Mouse (Mus musculus) hindbrain, embryonic 16.5 days (tissue): ENCODE measurements around the gene Wdr41. TPM values are rescaled to one million over a fixed set of nuclear protein-coding genes. Genes with fewer than 3 reads are reported as not detected.

Experiments used
- ATAC-seq: fragments of 200-750 bp; cut with Nextera tagmentation; 2 replicates; pipeline ENCODE4 v1.8.0; 2017; ENCODE audit warnings: moderate TSS enrichment, moderate library complexity
- H3K27ac ChIP-seq: fragments of 300-500 bp; sonication (generic); 2 replicates; pipeline ENCODE4 v1.5.1; 2014; ENCODE audit warnings: low read depth, mild to moderate bottlenecking, control low read depth, low read length, moderate library complexity
- H3K27me3 ChIP-seq: fragments of 300-500 bp; sonication (generic); replicated peaks from 2 replicates; pipeline ENCODE4 v1.6.1; 2014; ENCODE audit warnings: low read length; ENCODE audit not compliant: control insufficient read depth, insufficient read depth
- H3K36me3 ChIP-seq: fragments of 300-500 bp; sonication (generic); 2 replicates; pipeline ENCODE4 v1.6.1; 2014; ENCODE audit warnings: mild to moderate bottlenecking, low read length, moderate library complexity, mixed read lengths; ENCODE audit not compliant: control insufficient read depth, insufficient read depth
- H3K4me1 ChIP-seq: fragments of 300-500 bp; sonication (generic); 2 replicates; pipeline ENCODE4 v1.6.1; 2014; ENCODE audit warnings: low read depth, low read length; ENCODE audit not compliant: control insufficient read depth, insufficient read depth
- H3K4me2 ChIP-seq: fragments of 300-500 bp; sonication (generic); 2 replicates; pipeline ENCODE4 v1.6.1; 2014; ENCODE audit warnings: mild to moderate bottlenecking, low read length, control low read depth, moderate library complexity
- H3K4me3 ChIP-seq: fragments of 300-500 bp; sonication (generic); 2 replicates; pipeline ENCODE4 v1.5.1; 2014; ENCODE audit warnings: mild to moderate bottlenecking, low read length, control low read depth, moderate library complexity
- H3K9ac ChIP-seq: fragments of 300-500 bp; sonication (generic); 2 replicates; pipeline ENCODE4 v1.6.1; 2014; ENCODE audit warnings: low read depth, mild to moderate bottlenecking, control low read depth, low read length, moderate library complexity
- H3K9me3 ChIP-seq: fragments of 300-500 bp; sonication (generic); 2 replicates; pipeline ENCODE4 v1.6.1; 2014; ENCODE audit warnings: mild to moderate bottlenecking, low read length, moderate library complexity; ENCODE audit not compliant: control insufficient read depth
- WGBS: fragments of 180-500 bp; shearing (Covaris S2); extraction: QIAGEN DNeasy Blood & Tissue Kit; methylation state at CpG from one replicate; pipeline ENCODE4 v1.1.7; 2014; 5-methylcytosine and 5-hydroxymethylcytosine counted together
- polyA plus RNA-seq: library from polyadenylated mRNA; unstranded; fragments of >200 nt; fragmentation: Nextera tagmentation; extraction: Ambion mirVana; gene quantifications from 2 replicates; pipeline ENCODE4 v1.2.1, GENCODE M21; 2015

The Wdr41 gene
- polyA plus RNA-seq, 1 experiment from 2014 or later, result 28.0 TPM

DNA sequence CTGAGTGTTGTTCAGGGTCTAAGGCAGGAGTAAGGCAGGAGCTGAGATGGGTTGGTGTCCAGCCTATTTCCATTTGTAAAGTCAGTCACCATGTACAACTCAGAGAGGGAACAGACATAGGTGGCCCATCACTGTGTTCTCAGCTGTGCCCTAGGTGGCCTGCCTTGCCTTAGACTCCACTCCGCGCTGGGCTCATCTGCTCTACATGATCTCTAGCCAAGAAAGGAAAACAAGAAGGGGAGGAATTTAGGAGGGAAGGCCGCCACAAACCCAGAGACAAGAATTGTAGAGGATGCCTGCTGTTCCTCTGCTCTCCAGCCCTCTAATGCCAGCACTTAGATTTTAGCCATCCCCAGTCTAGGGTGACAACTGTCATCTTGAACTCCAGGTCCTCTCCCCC, 76.3 kb downstream of the Wdr41 start:
- Histone ChIP-seq H3K9ac (no peak overlapping the region), H3K4me1 (no peaks in the 10 kb centered on the region), H3K4me2 (no peak overlapping the region), H3K36me3 (no peaks in the 10 kb centered on the region), H3K27ac (no peak overlapping the region), H3K9me3 (no peaks in the 10 kb centered on the region), H3K4me3 (no peak overlapping the region), H3K27me3 (no peaks in the 10 kb centered on the region)
- ATAC-seq, result no peak
- 89% methylated on average over 3 of the region's 3 CpGs for WGBS

- ATAC-seq, result no peak
- H3K27me3 ChIP-seq, result no peaks in the 10 kb centered on the region
- H3K9ac ChIP-seq, result no peak overlapping the region
- H3K27ac ChIP-seq, result no peak overlapping the region
- H3K4me2 ChIP-seq, result no peak overlapping the region
- no peak overlapping the region for H3K4me3 ChIP-seq
- H3K36me3 ChIP-seq, result no peaks in the 10 kb centered on the region
- 73% methylated on average over 1 of the region's 1 CpGs for WGBS
- H3K9me3 ChIP-seq, result no peaks in the 10 kb centered on the region
- no peaks in the 10 kb centered on the region for H3K4me1 ChIP-seq
Measured at GRCm38 (mm10) chr13:95055742-95056388, 79.7 kb downstream of the Wdr41 start.

DNA sequence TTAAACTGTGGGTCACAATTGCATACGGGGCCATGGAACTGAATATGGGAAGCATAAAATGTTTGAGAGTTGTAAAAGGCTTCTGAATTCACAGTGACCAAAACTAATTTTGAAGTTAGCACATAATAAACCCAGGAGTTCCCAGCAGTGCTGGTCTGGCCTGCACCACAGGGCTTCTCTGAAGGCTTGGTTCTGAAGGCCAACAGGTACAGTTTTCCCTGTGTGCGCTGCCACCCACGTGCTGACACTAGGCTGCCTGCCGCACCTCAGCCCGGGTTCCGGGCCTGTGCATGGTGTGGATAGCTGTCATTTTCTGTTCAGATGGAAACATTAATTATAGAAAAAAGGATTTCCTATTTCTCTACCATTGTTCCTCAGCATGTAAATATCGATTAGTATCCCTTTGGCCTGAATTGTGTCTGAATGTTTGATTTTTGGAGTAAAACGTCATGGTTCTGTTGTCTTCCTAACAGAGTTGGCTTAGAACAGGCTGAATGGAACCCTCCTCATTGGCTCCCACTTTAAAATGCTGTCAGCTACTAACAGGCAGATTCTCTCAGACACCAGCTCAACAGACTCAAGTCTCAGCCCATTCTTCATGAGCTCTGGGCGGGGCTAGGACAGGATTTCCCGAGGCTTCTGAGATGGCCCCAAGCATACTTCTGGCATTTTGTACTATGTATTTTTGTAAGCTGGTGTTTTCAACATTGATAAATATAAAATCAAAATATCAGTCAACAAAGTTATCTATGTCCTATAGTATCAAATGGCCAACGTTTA, 80.5 kb downstream of the Wdr41 start:
- no peak for ATAC-seq
- Histone ChIP-seq H3K4me3 (no peak overlapping the region), H3K27me3 (no peaks in the 10 kb centered on the region), H3K9ac (no peak overlapping the region), H3K4me1 (no peaks in the 10 kb centered on the region), H3K4me2 (no peak overlapping the region), H3K9me3 (no peaks in the 10 kb centered on the region), H3K27ac (no peak overlapping the region), H3K36me3 (no peaks in the 10 kb centered on the region)
- 86% methylated on average over 11 of the region's 11 CpGs for WGBS

DNA sequence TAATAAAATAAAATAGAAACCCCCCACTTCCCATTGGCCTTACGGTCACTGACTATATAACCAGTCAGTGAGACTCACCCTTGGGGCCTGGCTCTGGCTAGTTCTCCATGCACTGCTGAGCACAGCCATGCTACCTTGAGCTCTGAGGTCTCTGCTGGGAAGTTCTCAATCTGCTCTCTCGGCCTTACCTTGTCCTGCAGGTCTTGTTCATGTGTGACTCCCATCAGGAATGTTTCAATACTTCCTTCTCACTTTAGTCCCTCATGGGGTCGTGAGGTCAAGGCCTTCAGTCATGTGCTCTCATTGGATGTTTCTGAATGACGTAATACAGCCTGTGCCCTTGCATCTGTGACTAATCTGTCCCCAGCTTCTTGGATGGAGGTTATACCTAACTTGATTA, 82.7 kb downstream of the Wdr41 start:
- ATAC-seq, result no peak
- 88% methylated on average over 4 of the region's 4 CpGs for WGBS
- no peaks in the 10 kb centered on the region for H3K36me3 ChIP-seq
- H3K27me3 ChIP-seq, result no peaks in the 10 kb centered on the region
- H3K9ac ChIP-seq, result no peak overlapping the region
- no peak overlapping the region for H3K4me3 ChIP-seq
- H3K4me2 ChIP-seq, result no peak overlapping the region
- no peak overlapping the region for H3K27ac ChIP-seq
- H3K9me3 ChIP-seq, result no peaks in the 10 kb centered on the region
- no peaks in the 10 kb centered on the region for H3K4me1 ChIP-seq

DNA sequence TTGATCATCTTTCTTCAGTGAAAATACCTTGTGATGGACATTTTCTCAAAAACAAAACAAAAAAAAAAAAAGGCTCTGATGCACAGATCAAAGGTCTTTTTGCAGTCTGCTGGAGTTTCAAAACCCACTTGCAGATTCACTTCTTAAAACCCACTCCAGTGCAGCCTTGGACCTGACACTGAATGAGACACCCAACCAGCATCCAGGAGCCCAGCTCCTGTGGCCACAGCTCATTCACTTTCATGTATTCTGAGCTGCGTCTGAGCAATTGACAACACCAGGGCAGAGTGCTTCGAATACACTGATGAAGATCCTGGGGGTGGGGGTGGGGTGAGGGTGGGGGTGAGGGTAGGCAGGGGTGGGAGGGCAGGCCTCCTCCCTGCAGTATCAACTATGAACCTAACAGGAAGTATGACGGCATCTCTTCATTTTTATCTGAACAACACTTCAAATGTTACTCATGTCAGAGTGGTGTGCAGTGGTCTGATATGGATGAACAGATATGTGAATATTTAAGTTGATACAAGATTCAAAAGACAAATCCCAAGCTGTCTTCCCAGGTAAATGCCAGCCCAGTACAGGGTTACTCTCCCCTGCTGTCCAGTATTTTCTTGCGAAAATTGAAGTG, 87.4 kb downstream of the Wdr41 start:
- H3K36me3 ChIP-seq, result no peaks in the 10 kb centered on the region

GRCm38 (mm10) chr13:95067854-95068253, 91.7 kb downstream of the Wdr41 start:
- H3K4me2 ChIP-seq, result no peak overlapping the region
- WGBS, result 69% methylated on average over 6 of the region's 6 CpGs
- ATAC-seq, result no peak

More for the DNA sequence above, 87.4 kb downstream of the Wdr41 start:
- Histone ChIP-seq H3K9me3 (no peaks in the 10 kb centered on the region), H3K27me3 (no peaks in the 10 kb centered on the region), H3K4me3 (no peak overlapping the region), H3K9ac (no peak overlapping the region), H3K4me2 (no peak overlapping the region), H3K4me1 (no peaks in the 10 kb centered on the region), H3K27ac (no peak overlapping the region)
- 71% methylated on average over 4 of the region's 4 CpGs for WGBS
- no peak for ATAC-seq

DNA sequence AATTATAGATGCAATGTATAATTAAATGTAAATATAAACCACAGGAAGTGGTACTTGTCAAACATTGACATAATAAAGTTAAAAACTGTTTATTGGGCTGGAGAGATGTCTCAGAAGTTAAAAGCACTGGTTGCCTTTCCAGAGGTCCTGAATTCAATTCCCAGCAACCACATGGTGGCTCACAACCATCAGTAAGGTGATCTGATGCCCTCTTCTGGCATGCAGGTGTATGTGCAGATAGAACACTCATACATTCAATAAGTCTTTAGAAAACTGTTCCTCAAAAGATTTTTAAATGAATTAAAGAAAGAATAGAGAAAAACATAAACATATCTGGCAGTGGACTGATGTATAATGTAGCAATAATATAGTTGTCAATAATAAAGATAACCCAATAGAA, 94.1 kb downstream of the Wdr41 start:
- Histone ChIP-seq H3K27ac (no peak overlapping the region), H3K4me1 (peaks cover 3% of the 10 kb centered on the region; the same call in 1 of the 2 replicates), H3K4me2 (no peak overlapping the region), H3K36me3 (no peaks in the 10 kb centered on the region), H3K9me3 (no peaks in the 10 kb centered on the region), H3K27me3 (no peaks in the 10 kb centered on the region), H3K4me3 (no peak overlapping the region), H3K9ac (no peak overlapping the region)
- no peak for ATAC-seq

More at GRCm38 (mm10) chr13:95067854-95068253, 91.7 kb downstream of the Wdr41 start:
- no peaks in the 10 kb centered on the region for H3K4me1 ChIP-seq
- no peaks in the 10 kb centered on the region for H3K9me3 ChIP-seq
- no peak overlapping the region for H3K9ac ChIP-seq
- no peaks in the 10 kb centered on the region for H3K27me3 ChIP-seq
- no peak overlapping the region for H3K4me3 ChIP-seq
- H3K27ac ChIP-seq, result no peak overlapping the region
- H3K36me3 ChIP-seq, result no peaks in the 10 kb centered on the region
